Mouse (Mus musculus): ENCODE data around the gene Cdkal1.

Cdkal1 gene

DNA sequence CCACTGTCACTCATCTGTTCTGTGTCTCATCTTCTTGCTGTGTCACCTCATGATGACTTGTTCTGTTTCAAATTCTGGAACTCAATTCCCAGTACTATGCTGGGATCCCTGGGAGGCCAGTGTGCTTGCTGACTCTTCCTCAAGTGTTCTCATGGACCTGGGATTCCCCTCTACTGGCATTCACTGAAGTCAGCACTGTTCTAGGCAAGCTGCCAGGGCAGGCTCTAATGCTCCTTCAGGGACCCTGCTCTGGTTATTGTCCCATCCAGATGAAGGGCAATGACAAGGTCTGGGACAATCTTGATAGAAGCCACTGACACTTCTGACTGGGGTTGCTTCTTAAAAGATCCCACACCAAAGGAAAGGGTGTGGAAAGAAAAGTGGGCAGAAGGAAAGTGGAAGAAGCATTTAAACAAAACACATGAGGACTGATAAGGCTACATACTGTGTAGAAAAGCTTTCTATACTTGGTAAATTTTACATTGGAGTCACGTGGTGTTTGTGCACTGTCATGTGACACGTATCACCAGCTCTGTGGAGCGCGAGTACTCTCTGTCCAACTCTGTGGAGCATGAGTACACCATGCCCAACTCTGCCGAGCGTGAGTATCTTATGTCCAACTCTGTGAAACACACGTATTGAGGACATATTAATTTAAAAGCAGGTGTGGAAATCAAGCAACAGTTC, 227.9 kb downstream of the Cdkal1 start:
- DNase-seq (ENCODE audit: low spot score): no peak

DNA sequence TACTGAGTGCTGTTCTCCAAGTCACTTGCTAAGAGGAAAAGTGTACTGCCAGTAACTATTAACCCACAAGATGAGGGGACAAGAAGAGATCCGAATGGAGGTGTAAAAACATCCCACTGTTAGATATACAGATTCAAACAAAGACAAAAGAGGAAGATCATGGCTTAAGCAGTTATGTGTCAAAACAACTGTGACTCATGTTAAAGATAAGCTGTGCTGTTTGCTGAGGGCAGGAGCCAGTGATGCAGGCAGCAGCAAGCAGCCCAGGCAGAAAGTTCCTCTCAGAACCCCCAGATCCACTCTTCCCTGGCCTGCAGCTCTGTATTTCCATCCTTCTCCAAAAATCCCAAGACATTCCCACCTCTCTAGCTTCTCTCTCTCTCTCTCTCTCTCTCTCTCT, 230.5 kb downstream of the Cdkal1 start:
- no peak for DNase-seq (ENCODE audit: low spot score)

DNA sequence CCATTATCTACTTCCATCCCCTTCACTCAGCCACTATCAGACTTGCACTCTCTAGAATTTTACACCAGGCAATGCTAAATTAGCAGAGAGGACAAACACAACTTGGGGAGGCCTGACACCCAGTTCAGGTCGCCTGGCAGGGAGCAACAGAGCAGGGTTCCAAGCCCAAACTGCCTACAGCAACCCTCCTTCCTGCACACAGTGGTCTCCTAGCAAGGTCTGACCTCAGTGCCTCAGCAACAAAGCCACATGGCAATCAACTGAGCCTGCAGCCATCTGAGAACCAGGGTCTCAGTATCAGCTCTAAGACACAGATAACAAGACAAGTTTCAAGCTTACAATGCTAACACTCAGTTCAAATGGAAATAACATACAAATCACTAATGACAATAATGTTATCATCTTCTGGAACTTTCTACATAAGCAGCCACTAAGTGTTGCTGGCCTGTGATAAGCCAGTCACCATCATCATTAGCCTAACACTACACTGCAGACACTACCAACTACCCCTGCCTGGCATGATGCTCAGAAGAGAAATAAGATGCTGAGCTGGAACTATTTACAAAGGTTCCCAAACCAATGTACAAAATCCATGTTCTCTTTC, 231.7 kb downstream of the Cdkal1 start:
- DNase-seq (ENCODE audit: low spot score): no peak

DNA sequence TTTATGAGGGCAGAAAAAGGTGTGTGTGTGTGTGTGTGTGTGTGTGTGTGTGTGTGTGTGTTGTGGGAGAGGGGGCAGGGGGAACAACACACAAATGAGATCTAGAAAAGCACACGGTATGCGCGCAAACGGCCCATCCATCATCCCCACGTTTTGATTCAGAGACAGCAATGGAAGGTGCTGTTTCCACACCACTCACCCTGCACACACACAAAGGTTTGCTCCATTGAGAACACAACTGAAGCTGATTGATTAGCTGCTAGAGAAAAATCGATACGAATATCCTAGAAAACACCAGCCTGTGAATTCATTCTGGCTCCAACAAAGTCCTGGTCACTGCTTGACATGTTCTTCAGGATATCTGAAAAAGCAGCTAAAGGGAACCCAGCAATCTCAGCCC, 233.6 kb downstream of the Cdkal1 start:
- DNase-seq (ENCODE audit: low spot score): no peak

DNA sequence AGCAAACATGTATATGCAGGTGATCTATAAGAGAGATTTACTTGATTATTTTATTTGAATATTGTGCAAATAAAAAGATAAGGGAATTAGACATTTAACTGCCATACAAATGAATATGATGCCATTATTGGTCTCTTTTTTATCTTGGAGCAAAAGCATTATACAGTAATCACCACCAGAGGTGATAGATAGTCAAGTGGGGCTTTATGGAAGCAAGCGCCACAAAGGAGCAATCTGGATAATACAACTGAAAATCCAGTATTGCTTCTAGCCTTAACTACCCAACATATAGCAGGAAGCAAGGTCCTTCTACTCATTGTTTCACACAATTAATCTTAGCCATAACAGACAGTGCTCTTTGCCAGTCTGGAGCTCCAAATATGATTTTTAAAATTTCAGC, 234.1 kb downstream of the Cdkal1 start:
- no peak for DNase-seq (ENCODE audit: low spot score)

DNA sequence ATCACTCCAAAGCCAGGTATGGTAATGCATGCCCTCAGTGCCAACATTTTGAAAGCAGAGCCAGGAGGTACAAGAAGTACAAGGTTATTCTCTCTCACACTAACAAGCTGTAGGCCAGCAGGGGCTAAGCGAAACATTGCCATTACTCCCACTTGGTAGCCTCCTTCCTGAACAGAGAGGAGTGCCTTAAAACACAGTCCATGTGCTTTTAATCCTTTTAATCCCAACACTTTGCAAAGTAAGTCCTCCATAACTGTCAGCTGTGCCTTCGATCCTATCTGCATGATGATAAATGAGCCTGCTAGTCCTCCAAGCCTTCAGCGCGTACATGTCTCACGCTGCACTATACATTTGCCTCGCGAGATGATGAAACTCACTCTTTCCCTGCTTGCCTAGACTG, 234.6 kb downstream of the Cdkal1 start:
- DNase-seq (ENCODE audit: low spot score): no peak

DNA sequence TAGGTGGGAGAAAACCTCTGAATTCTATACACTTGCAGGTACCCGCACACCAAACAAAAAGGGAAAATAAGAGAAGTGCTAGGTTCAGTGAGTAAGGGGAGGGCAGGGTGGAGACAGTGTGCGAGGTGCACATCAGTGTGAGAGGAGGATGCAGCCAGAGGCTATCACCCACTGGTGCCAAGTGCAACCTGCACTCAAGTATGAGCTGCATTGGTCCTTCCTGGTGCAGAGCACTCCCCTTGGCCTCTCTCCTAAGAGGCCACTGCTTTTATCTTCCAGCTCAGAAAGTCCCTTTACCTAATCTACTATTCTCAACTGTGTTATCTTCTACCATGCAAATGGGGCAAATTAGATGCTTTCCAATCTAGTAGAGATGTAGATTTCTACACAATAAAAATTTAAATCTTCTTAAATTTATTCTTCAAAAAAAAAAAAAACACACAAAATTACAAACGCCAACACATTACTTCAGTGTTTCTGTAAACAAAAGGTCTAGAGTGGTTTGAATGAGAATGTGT, 238.8 kb downstream of the Cdkal1 start:
- DNase-seq (ENCODE audit: low spot score): no peak

DNA sequence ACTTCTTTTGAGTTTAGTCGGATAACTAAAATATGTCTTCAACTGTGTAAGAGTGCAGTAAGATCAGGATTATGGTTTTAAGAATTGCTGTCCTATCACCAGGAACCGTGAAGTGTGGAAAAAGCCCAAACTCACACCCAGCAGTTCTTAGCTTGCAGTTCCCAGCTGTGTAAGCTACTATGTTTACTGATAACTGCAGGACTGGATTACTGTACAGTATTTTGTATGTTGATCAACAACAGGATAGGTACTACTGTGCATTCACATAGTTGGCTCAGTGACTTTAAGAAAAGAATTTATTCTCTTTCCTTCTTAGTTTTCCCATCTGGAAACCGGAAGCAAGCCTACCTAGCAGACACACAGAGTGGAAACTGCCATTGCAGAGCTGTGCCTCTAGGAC, 239.5 kb downstream of the Cdkal1 start:
- no peak for DNase-seq (ENCODE audit: low spot score)

DNA sequence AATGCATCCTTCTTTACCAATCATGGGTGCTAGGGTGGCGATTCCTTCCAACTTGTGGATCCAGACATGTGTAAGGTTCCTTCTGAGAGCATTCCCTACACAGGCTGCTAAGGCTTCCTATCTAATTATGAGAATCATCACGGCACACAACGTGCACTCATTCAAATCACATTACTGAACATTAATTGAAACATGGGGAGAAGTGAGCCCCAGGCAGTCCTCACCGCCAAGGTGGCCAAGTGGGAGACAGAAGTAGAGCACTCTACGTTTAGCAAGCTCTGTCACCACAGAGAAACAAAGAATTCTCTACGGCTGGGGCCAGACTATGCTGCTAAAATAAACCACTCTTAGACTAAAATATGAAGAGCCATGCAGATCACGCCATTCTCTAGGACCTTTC, 240.4 kb downstream of the Cdkal1 start:
- no peak for DNase-seq (ENCODE audit: low spot score)

DNA sequence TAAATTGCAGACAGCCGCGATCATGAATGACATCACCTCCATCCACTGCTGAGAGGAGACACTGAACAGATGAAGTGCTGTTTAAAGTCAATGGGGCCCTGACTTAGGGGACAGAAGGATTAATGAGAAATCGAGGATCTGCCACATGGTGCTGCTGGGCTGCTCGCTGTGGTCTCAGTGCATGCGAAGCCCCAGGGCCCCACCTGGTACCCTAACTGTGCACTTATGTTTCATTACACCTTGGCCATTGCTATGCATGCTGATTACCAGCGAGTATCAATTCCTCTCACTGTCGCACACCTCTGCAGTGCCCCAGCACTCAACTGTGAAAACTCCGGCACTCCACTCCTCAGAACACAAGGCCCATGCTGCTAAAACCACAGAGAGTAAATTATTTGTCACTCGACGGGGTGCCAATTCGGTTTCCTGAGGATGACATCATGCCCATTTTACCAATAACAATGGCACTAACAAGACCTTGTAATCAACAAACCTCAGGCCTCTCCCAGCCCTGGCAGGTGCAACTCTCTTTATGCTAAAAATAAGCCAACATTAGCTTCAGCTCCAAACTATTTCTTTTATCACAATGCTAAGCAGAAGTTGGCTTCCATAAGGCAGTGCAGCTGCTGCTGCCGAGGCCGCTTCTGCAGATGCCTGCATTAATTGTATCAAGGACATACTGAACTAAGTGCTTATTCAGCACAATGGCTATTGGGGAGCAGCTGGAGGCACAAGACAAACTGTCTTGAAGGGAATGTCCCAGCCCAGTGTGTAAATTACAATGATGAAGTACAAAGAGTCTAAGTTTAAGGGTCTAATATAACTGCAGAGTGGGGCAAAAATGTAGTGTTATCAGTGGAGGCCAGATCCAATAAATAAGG, 245.2 kb downstream of the Cdkal1 start:
- no peak for DNase-seq (ENCODE audit: low spot score)

DNA sequence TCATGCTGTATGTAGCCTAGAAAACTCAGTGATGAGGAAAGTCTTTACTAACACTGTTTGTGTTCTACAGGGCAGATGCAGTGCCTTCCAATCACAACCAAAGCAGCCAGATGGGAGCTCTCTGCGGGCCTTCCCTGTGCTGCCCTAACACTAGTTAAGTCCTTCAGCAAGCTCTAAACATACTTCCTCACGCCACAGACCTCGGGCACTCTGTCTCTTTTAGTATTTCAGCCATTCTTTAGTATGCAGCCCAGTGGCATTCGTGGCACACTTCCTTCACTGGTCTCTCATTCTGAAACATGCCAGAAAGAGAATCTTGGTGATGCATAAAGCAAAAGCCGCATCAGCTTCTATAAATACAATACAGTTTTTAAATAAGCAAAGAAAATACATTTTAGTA, 246.0 kb downstream of the Cdkal1 start:
- DNase-seq (ENCODE audit: low spot score): no peak

DNA sequence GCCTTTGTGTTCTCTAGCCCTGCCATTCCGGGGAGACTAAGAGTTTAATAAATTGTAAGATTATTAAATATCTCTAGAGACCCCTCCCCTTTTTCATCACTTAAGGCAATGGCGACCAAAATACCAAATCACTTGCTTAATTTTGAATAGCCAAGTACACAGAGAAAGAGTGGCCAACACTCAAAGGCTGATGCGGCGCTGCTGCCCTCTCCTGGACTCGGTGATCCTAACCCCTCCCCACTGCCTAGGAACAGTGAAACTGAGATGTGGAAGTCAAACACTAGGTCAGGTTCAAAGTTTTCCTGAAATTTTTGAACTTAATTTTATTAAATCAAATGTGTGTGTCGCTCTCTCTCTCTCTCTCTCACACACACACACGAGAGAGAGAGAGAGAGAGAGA, 251.2 kb downstream of the Cdkal1 start:
- DNase-seq (ENCODE audit: low spot score): no peak

DNA sequence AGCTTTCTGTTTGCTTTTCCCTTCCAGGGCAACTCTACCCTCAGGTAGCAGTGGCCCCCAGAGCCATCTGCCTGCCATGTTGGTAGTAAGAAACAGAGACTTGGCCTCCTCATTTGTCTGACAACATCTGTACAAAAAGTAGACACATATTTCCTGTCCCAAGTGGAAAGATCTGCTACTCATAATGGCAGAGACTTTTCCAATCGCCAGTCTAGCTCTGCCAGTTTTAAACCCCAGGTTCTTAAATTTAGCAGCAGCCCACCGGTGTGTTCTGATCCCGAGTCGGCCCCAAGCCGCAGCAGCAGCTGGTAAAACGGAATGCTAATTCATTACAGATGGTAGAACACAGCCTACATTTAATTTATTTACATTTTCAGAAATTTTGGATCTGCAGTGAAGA, 251.9 kb downstream of the Cdkal1 start:
- no peak for DNase-seq (ENCODE audit: low spot score)

DNA sequence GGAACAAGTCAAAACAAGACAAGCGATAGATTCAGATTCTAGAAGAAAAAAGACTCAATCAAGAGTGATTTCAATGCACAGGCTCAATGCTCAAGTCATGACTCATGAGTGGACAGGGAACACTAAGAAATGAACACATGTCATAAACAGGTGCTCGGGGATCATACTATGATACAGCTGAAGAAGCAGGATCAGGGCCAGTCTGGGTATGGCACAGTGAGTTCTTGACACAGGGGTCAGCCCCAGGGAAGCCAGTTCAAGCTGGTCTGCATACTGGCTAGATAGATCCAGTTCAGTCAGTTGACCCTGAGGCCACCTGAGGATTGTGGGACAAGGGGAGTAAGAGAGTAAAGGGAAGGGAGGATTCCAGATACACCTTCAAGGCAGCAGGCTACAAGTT, 254.4 kb downstream of the Cdkal1 start:
- no peak for DNase-seq (ENCODE audit: low spot score)

DNA sequence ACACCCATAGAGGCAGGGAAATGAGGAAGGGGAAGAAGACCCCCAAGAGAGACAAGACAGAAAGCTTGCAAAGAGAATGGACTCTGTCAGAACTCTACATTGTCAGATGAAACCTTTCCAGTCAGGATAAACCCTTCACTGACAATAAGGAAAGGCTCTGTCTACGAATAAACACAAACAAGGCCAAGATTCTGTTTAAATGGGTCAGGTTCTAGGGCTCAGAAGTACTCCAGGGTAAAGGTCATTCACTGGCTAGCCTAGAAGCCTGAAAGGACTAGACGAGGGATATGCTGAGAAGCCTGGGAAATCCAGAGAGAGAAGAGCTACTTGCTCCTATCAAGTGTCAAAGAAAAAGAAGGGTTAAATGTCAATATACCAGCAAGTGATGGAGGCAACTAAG, 255.8 kb downstream of the Cdkal1 start:
- DNase-seq (ENCODE audit: low spot score): no peak

DNA sequence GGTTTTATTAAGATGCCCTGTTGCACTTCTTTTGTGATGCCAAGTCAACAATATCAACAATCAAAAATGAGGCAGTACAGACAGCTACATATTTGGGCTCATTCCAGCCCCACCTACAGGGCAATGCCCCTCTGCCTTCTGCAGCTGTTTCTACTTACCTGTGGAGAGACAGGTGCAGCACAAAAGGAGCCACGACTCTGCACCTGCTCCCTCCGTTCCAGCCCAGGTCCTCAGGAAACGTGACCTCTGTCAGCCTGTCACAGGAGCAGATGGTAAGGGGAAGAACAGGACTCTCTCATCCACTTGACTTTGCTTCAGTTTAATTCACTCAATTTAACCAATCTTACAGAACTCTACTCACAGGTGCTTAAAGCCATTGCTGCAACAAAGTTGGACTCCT, 258.7 kb downstream of the Cdkal1 start:
- DNase-seq (ENCODE audit: low spot score): no peak

DNA sequence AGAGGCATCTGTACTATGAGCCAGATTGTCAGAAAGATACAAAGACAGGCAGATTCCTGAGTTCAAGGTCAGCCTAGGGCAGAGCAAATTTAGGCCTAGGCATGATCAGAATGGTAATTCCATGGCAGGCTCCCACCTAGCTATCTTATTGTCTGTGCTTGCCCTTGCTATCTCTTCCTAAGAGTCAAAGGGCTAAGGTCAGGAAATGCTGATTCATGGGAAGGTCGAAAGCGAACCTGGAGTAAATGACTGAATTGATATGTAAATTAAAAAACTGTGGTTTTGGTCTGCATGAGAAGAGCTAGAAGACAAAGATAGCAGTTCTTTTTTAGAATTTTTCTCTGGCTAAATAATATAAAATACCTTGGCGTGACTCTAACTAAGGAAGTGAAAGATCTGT, 262.4 kb downstream of the Cdkal1 start:
- no peak for DNase-seq (ENCODE audit: low spot score)

DNA sequence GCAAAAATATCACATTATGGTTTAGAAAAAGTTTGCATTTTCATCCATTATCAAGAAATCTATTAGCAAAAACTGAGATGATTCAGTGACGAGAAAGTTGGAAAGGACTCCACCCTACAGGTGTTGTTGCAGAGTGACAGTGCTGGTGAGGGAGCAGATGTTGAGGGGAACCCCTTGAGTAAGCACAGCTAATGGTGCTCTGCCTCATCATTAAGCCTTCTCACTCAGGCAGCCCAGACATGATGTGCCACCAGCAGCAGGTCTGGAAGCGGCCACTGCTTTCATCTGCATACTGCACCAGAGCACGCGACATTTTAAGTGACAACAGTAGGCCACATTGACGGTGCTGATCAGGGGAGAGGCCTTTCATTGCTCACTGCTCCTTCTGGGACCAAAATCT, 264.8 kb downstream of the Cdkal1 start:
- DNase-seq (ENCODE audit: low spot score): no peak

DNA sequence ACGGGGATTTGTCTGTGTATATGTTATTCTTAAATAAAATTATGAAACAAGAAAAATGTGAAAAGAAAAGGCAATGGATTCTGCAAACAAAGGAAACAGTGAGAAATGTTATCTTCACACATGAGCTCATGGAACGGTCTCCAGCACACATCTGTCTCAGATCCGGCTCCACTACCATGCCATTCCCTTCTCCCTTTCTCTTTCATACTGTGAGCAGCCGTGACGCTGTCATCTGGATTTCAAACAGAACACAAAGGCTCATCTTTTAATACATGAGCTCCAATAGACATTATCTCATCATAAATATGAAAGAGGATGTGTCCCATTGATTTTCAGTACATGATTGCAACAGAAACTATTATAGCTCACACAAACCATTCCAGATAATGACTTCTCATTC, 265.3 kb downstream of the Cdkal1 start:
- DNase-seq (ENCODE audit: low spot score): no peak

DNA sequence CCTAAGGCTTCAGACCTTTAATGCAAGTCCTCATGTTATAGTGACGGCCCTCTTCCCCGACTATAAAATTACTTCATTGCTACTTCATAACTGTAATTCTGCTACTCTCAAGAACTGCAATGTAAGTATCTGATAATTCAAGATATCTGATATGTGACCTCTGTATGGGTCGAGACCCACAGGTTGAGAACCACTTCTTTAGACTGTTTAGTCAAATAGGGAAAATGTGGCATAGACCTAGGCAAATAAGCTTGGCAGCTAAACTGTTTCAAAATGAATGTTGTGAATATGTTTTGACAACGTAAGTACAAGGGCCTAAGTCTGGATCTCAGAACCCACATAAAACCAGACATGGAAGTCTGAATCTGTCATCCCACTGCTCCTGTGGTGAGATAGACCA, 266.8 kb downstream of the Cdkal1 start:
- DNase-seq (ENCODE audit: low spot score): no peak

DNA sequence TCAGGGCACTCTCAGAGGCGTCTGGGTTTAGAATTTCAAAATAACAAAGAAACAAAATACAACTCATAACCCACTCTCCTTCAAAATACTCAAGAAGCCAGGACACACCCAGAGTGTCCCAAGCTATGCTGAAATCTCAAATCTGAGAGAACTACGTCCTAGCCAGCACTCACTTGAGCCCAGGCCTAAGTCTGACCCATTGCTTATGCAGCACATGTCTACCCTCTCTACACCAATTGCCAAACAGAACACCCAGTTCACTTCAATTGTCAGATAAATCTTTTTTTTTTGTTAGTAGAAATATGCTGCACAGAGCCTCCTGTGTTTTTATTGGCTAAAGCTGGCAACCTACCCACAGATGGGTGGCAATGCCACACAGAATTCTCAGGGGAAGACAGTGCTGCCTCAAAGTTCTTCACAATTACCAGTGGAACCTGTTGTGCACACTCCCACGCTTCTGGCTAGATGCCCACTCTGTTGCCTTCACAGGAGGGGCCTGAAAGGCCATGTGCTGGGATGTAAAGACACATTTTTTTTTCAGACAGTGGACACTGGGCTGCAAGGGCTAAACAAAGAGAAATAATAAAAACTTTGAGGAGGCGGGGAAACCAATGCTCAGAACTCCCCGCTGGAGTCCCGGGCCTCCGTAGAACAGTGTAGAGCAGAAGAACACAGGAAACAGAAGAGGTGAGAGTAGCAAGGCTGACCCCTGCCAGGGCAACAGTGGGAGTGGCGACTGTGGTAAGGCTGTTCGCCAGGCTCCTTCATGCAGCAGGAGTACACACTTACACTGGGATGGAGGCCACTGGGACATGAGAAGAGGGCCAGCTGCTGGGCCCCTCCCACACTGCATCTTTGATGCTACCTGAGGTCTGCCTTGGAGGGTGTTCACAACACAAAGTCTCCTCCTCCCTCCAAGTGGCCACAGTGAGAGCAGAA, 273.4 kb downstream of the Cdkal1 start:
- DNase-seq (ENCODE audit: low spot score): no peak

DNA sequence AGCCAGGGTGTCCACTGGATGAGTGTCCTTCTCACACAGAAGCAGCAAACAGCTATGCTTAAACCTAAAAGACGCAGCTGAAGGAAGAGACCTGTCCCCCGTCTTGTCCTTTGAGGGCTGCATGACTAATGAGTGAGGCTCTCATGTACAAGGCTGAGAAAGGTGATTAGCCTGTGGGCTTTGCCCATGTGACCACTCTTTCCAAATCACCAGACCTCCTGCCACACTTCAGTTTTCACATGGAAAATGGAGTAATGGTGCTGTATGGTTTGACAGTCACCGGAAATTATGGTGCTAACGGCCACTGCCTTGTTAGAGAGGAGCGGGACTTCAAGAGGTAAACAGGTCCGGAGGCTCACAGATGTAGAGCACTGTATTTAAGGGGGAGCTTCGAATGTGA, 274.7 kb downstream of the Cdkal1 start:
- no peak for DNase-seq (ENCODE audit: low spot score)

All from T-cell, adult 2 months (primary cell).